Mouse (Mus musculus) CH12.LX (cell line): Measurements from ENCODE around the gene Nlrp6. TPM values are rescaled to one million over a fixed set of nuclear protein-coding genes. Genes with fewer than 3 reads are reported as not detected.

Experiments
- DNase-seq: peaks from one replicate; pipeline ENCODE4 v3.0.0-alpha.2; 2013; ENCODE audit errors: extremely low read depth
- H3K27ac ChIP-seq: 2 replicates; pipeline ENCODE4 v1.5.1; 2012; ENCODE audit warnings: low read depth, mild to moderate bottlenecking, control low read depth, moderate library complexity; ENCODE audit not compliant: insufficient read depth
- H3K27me3 ChIP-seq: replicated peaks from 2 replicates; pipeline ENCODE3; 2012; ENCODE audit warnings: inconsistent platforms
- H3K36me3 ChIP-seq, 2 experiments: replicated peaks in 1 of 2; 2 replicates each; pipeline versions ENCODE3 to v1.6.1; 2012; ENCODE audit warnings: inconsistent platforms in 1 of 2, low read length in 1 of 2, mild to moderate bottlenecking in 1 of 2, mixed read lengths in 1 of 2, moderate library complexity in 1 of 2; ENCODE audit not compliant: control insufficient read depth in 1 of 2, insufficient read depth in 1 of 2
- H3K4me1 ChIP-seq, 2 experiments: 2 replicates each; pipeline ENCODE4 v1.6.1; 2012; ENCODE audit warnings: inconsistent platforms in 1 of 2, moderate library complexity in 1 of 2; ENCODE audit not compliant: insufficient read depth in 2 of 2, control insufficient read depth in 1 of 2
- H3K4me2 ChIP-seq: 2 replicates; pipeline ENCODE4 v1.6.1; 2012; ENCODE audit warnings: low read depth, mild to moderate bottlenecking, control low read depth; ENCODE audit not compliant: poor library complexity, insufficient read depth, severe bottlenecking
- H3K4me3 ChIP-seq, 3 experiments: fragments of 150-350 bp in 1 of 3; sonication (generic) in 1 of 3; replicated peaks in 1 of 3; 2 replicates each; pipeline versions ENCODE3 to v1.5.1; 2011 to 2012; ENCODE audit warnings: low read depth in 2 of 3, low read length in 2 of 3, mild to moderate bottlenecking in 2 of 3, moderate library complexity in 2 of 3, control low read depth in 1 of 3, improper control_type of control experiment in 1 of 3, inconsistent platforms in 1 of 3, mixed read lengths in 1 of 3; ENCODE audit not compliant: poor library complexity in 1 of 3
- H3K79me2 ChIP-seq: replicated peaks from 2 replicates; pipeline ENCODE4 v1.6.1; 2012; ENCODE audit warnings: mild to moderate bottlenecking, moderate library complexity; ENCODE audit not compliant: control insufficient read depth, poor library complexity, insufficient read depth, severe bottlenecking; ENCODE audit errors: extremely low read depth
- H3K9ac ChIP-seq: 2 replicates; pipeline ENCODE4 v1.6.1; 2012; ENCODE audit warnings: low read depth, mild to moderate bottlenecking, control low read depth, moderate library complexity; ENCODE audit not compliant: insufficient read depth
- H3K9me3 ChIP-seq: replicated peaks from 2 replicates; pipeline ENCODE3; 2012; ENCODE audit warnings: low read length, inconsistent platforms, mixed read lengths
- BHLHE40 ChIP-seq: IDR thresholded peaks from 2 replicates; pipeline ENCODE4 v1.6.1; 2011; ENCODE audit warnings: mild to moderate bottlenecking, low read depth, low read length, improper control_type of control experiment
- ETS1 ChIP-seq: conservative IDR thresholded peaks from 2 replicates; pipeline ENCODE4 v1.6.1; 2012; ENCODE audit warnings: low read depth, mild to moderate bottlenecking, inconsistent platforms, low read length, improper control_type of control experiment, moderate library complexity
- IRF4 ChIP-seq: IDR thresholded peaks from 2 replicates; pipeline ENCODE4 v1.6.1; 2014; ENCODE audit warnings: low read depth, mild to moderate bottlenecking, inconsistent platforms, low read length, improper control_type of control experiment
- JUN ChIP-seq: IDR thresholded peaks from 2 replicates; pipeline ENCODE4 v1.6.1; 2011; ENCODE audit warnings: low read depth, mild to moderate bottlenecking, low read length, improper control_type of control experiment, moderate library complexity; ENCODE audit not compliant: insufficient read depth
- JUND ChIP-seq: conservative IDR thresholded peaks from 2 replicates; pipeline ENCODE4 v1.6.1; 2011; ENCODE audit warnings: low read depth, low read length, improper control_type of control experiment
- MAFK ChIP-seq: IDR thresholded peaks from 2 replicates; pipeline ENCODE4 v1.6.1; 2011; ENCODE audit warnings: low read length, improper control_type of control experiment; ENCODE audit not compliant: insufficient replicate concordance
- MAX ChIP-seq: IDR thresholded peaks from 2 replicates; pipeline ENCODE4 v1.6.1; 2011; ENCODE audit warnings: low read length, improper control_type of control experiment
- MEF2A ChIP-seq: IDR thresholded peaks from 2 replicates; pipeline ENCODE4 v1.6.1; 2014; ENCODE audit warnings: low read depth, mild to moderate bottlenecking, inconsistent platforms, low read length, improper control_type of control experiment, borderline replicate concordance
- MXI1 ChIP-seq: IDR thresholded peaks from 2 replicates; pipeline ENCODE4 v1.6.1; 2011; ENCODE audit warnings: mild to moderate bottlenecking, low read depth, low read length, improper control_type of control experiment
- MYC ChIP-seq: IDR thresholded peaks from 2 replicates; pipeline ENCODE4 v1.6.1; 2011; ENCODE audit warnings: low read depth, mild to moderate bottlenecking, improper control_type of control experiment, low read length
- NELFE ChIP-seq: IDR thresholded peaks from 2 replicates; pipeline ENCODE4 v1.6.1; 2011; ENCODE audit warnings: low read depth, low read length, improper control_type of control experiment
- NRF1 ChIP-seq: IDR thresholded peaks from 2 replicates; pipeline ENCODE4 v1.6.1; 2014; ENCODE audit warnings: low read depth, mild to moderate bottlenecking, inconsistent platforms, low read length, improper control_type of control experiment, moderate library complexity
- PAX5 ChIP-seq: IDR thresholded peaks from 2 replicates; pipeline ENCODE4 v1.6.1; 2012; ENCODE audit warnings: low read length, inconsistent platforms, mixed read lengths
- POLR2AphosphoS2 ChIP-seq: IDR thresholded peaks from 2 replicates; pipeline ENCODE4 v1.6.1; 2011; ENCODE audit warnings: low read depth, low read length, improper control_type of control experiment
- RAD21 ChIP-seq: IDR thresholded peaks from 2 replicates; pipeline ENCODE4 v1.6.1; 2011; ENCODE audit warnings: low read depth, mild to moderate bottlenecking, low read length, improper control_type of control experiment, moderate library complexity
- SMC3 ChIP-seq: IDR thresholded peaks from 2 replicates; pipeline ENCODE4 v1.6.1; 2011; ENCODE audit warnings: low read depth, low read length, improper control_type of control experiment
- UBTF ChIP-seq: IDR thresholded peaks from 2 replicates; pipeline ENCODE4 v1.6.1; 2012; ENCODE audit warnings: low read depth, mild to moderate bottlenecking, inconsistent platforms, low read length, improper control_type of control experiment, moderate library complexity
- ZC3H11A ChIP-seq: IDR thresholded peaks from 2 replicates; pipeline ENCODE4 v1.6.1; 2012; ENCODE audit warnings: low read depth, mild to moderate bottlenecking, inconsistent platforms, low read length, improper control_type of control experiment
- ZKSCAN1 ChIP-seq: IDR thresholded peaks from 2 replicates; pipeline ENCODE4 v1.6.1; 2012; ENCODE audit warnings: low read depth, inconsistent platforms, low read length, improper control_type of control experiment, borderline replicate concordance
- ZNF384 ChIP-seq: IDR thresholded peaks from 2 replicates; pipeline ENCODE4 v1.6.1; 2012; ENCODE audit warnings: low read depth, low read length, improper control_type of control experiment, inconsistent platforms
- dilution Hi-C: fragments of 300-500 bp; cut with MboI; formaldehyde crosslinking; loops from 2 replicates; pipeline ENCODE4 v1.14.3; 2020; ENCODE audit warnings: low sequenced_read_pairs; ENCODE audit not compliant: extremely low pct_unique_long_range_greater_than_20kb, extremely low pct_ligation_motif_present
- in situ Hi-C: fragments of 300-500 bp; cut with MboI; formaldehyde crosslinking; loops from 3 replicates; pipeline ENCODE4 v1.14.3; 2019; ENCODE audit warnings: low sequenced_read_pairs, low pct_ligation_motif_present, low pct_unique_long_range_greater_than_20kb, mixed read lengths
- polyA plus RNA-seq: library from polyadenylated mRNA; unstranded; fragments of >175 nt; gene quantifications from 2 replicates; pipeline ENCODE4 v1.2.1, GENCODE M21; 2012; ENCODE audit warnings: low read depth; ENCODE audit not compliant: insufficient read length
- total RNA-seq, 2 experiments: library from RNA; depleted of rRNA; stranded (reverse); fragments of 300-350 nt in 1 of 2; fragments of >200 nt in 1 of 2; gene quantifications; 2 replicates each; pipeline ENCODE4 v1.2.3; 2012 to 2014

Nlrp6 gene
- total RNA-seq (2012; rRNA removed) (0.08 and 0.21 TPM in 2 replicates), total RNA-seq (2014; rRNA removed) (not detected in 2 replicates), polyA plus RNA-seq (0.14 and 0.15 TPM in 2 replicates)

GRCm38 (mm10) chr7:140920418-140921029 lies at the start of gene Nlrp6:
Gene Nlrp6, plus strand, starts transcription at chr7:140920902.
- Histone ChIP-seq H3K4me3 (no peak within 1 kb of the TSS), H3K79me2 (no peaks in the 10 kb centered on the region), H3K9me3 (peaks cover 2% of the 10 kb centered on the region), H3K36me3 (no peaks in the 10 kb centered on the region), H3K27me3 (peaks cover 19% of the 10 kb centered on the region), H3K4me2 (no peak within 1 kb of the TSS), H3K4me1 (peaks cover 16 to 27% of the 10 kb centered on the region in 2 experiments), H3K9ac (no peak within 1 kb of the TSS), H3K27ac (no peak within 1 kb of the TSS)
- TF ChIP-seq NRF1, result no peak
- no peak for TF ChIP-seq MAFK
- no peak for TF ChIP-seq JUN
- TF ChIP-seq ETS1, result no peak
- no peak for TF ChIP-seq JUND
- TF ChIP-seq MAX, result no peak
- no peak for TF ChIP-seq POLR2AphosphoS2
- TF ChIP-seq MYC, result no peak
- no peak for TF ChIP-seq ZC3H11A
- TF ChIP-seq ZNF384, result no peak
- TF ChIP-seq MEF2A, result no peak
- TF ChIP-seq ZKSCAN1, result no peak
- TF ChIP-seq IRF4, result no peak
- no peak for TF ChIP-seq RAD21
- no peak for TF ChIP-seq MXI1
- no peak for TF ChIP-seq NELFE
- no peak for TF ChIP-seq SMC3
- no peak for TF ChIP-seq PAX5
- no peak for TF ChIP-seq BHLHE40
- TF ChIP-seq UBTF, result no peak
- no peak for DNase-seq
- dilution Hi-C loops, result no loop called here
- in situ Hi-C loops, result no loop called here

DNA sequence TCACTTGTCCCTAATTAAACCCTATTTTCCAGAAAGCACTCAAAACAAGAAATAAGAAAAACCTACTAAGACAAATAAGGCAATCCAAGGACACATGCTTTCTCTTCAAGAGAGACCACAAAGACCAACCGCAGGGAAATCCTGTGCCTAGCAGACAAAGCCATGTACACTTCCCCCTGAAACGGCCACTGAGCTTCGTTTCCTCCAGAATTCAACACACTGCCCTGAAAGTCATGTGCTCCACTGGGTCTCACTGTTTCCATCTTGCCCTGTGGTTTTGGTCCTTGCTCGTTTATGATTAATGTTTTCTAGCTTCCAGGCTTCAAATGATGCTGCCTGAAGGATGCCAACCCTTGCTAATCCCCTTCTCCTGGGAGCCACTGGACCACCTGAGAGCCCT lies 46.5 kb upstream of the Nlrp6 start:
- Histone ChIP-seq H3K27ac (no peak overlapping the region), H3K9me3 (no peaks in the 10 kb centered on the region), H3K4me1 (peaks cover 21 to 44% of the 10 kb centered on the region in 2 experiments), H3K4me2 (no peak overlapping the region), H3K79me2 (no peaks in the 10 kb centered on the region; the same call in 1 of the 2 replicates), H3K36me3 (peaks cover 30 to 76% of the 10 kb centered on the region in 2 experiments), H3K9ac (no peak overlapping the region), H3K27me3 (no peaks in the 10 kb centered on the region), H3K4me3 (no peak overlapping the region)
- dilution Hi-C loops, result no loop called here
- DNase-seq, result no peak
- TF ChIP-seq UBTF (no peak), SMC3 (no peak), ZC3H11A (no peak)
- in situ Hi-C loops, result no loop called here
